Mouse (Mus musculus): ENCODE measurements around the gene Erich2.
"Not testable (repeated sequence)": the region's sequence is repeated elsewhere in the genome, so short reads cannot be mapped to it uniquely, and the experiment has no call there.

The Erich2 gene

GRCm38 (mm10) chr2:70508496-70508895 lies at the start of gene Erich2:
Erich2 (plus strand) TSS chr2:70508819.
- DNase-seq (ENCODE audit: low spot score in 2 of 2): no peak

GRCm38 (mm10) chr2:70463606-70464005 lies 45.0 kb upstream of the Erich2 start:
- no peak for DNase-seq (ENCODE audit: low spot score in 2 of 2)

GRCm38 (mm10) chr2:70471136-70471535 lies 37.5 kb upstream of the Erich2 start:
- DNase-seq (ENCODE audit: low spot score in 2 of 2): no peak

- no peak for DNase-seq (ENCODE audit: low spot score in 2 of 2)
These were observed 36.6 kb upstream of the Erich2 start for GRCm38 (mm10) chr2:70471861-70472620.

GRCm38 (mm10) chr2:70497715-70498318 lies 10.8 kb upstream of the Erich2 start:
- no peak for DNase-seq (ENCODE audit: low spot score in 2 of 2)

GRCm38 (mm10) chr2:70503436-70503835 lies 5.2 kb upstream of the Erich2 start:
- no peak for DNase-seq (ENCODE audit: low spot score in 2 of 2)

GRCm38 (mm10) chr2:70505229-70505628 lies 3.4 kb upstream of the Erich2 start:
- DNase-seq (ENCODE audit: low spot score in 2 of 2): no peak

- DNase-seq (ENCODE audit: low spot score in 2 of 2): no peak
These were observed 2.7 kb upstream of the Erich2 start for GRCm38 (mm10) chr2:70505896-70506295.

GRCm38 (mm10) chr2:70506372-70506771 lies 2.2 kb upstream of the Erich2 start:
- no peak for DNase-seq (ENCODE audit: low spot score in 2 of 2)

- peak; percentile 32 to 47 for DNase-seq (ENCODE audit: low spot score in 2 of 2)
These were observed 508 bp downstream of the Erich2 start for GRCm38 (mm10) chr2:70509021-70509632.

- not testable (repeated sequence) for DNase-seq (ENCODE audit: low spot score in 2 of 2)
These were observed 29.7 kb downstream of the Erich2 start for GRCm38 (mm10) chr2:70538283-70538682.

- no peak for DNase-seq (ENCODE audit: low spot score in 2 of 2)
These were observed 42.1 kb downstream of the Erich2 start for GRCm38 (mm10) chr2:70550671-70551070.

- DNase-seq (ENCODE audit: low spot score in 2 of 2): no peak
These were observed 42.8 kb downstream of the Erich2 start for GRCm38 (mm10) chr2:70551446-70551845.

- DNase-seq (ENCODE audit: low spot score in 2 of 2): no peak
These were observed 43.5 kb downstream of the Erich2 start for GRCm38 (mm10) chr2:70552067-70552598.

GRCm38 (mm10) chr2:70552772-70553171 lies 44.2 kb downstream of the Erich2 start, which contains the start of gene Gad1:
Gad1 (plus strand) TSS chr2:70553072.
- DNase-seq (ENCODE audit: low spot score in 2 of 2): no peak

GRCm38 (mm10) chr2:70553826-70554225 lies 45.2 kb downstream of the Erich2 start:
- no peak for DNase-seq (ENCODE audit: low spot score in 2 of 2)

GRCm38 (mm10) chr2:70558112-70558842 lies 49.7 kb downstream of the Erich2 start:
- peak; percentile 78 to 84 for DNase-seq (ENCODE audit: low spot score in 2 of 2)

- no peak for DNase-seq (ENCODE audit: low spot score in 2 of 2)
These were observed 50.3 kb downstream of the Erich2 start for GRCm38 (mm10) chr2:70558843-70559451.

- DNase-seq (ENCODE audit: low spot score in 2 of 2): no peak
These were observed 50.9 kb downstream of the Erich2 start for GRCm38 (mm10) chr2:70559520-70559919.

GRCm38 (mm10) chr2:70561077-70561795 lies 52.6 kb downstream of the Erich2 start:
- peak; percentile 61 to 72 for DNase-seq (ENCODE audit: low spot score in 2 of 2)

- peak in 1 of 2 experiments; percentile 38 for DNase-seq (ENCODE audit: low spot score in 2 of 2)
These were observed 53.4 kb downstream of the Erich2 start for GRCm38 (mm10) chr2:70562011-70562491.
